Mouse (Mus musculus): ENCODE data around the gene Ddx50. TPM values are rescaled to one million over a fixed set of nuclear protein-coding genes. Genes with fewer than 3 reads are reported as not detected.
"Not testable (repeated sequence)": the region's sequence is repeated elsewhere in the genome, so short reads cannot be mapped to it uniquely, and the experiment has no call there.

The Ddx50 gene
- polyA plus RNA-seq, 1 experiment from 2014 or later = 134 TPM

GRCm38 (mm10) chr10:62590200-62590599 lies 60.8 kb downstream of the Ddx50 start:
- no peak overlapping the region for H3K9ac ChIP-seq (ENCODE audit: low read length)
- WGBS = 53% methylated on average over 6 of the region's 6 CpGs
- no peak overlapping the region for H3K27ac ChIP-seq (ENCODE audit: low read depth, low read length)
- H3K4me3 ChIP-seq (ENCODE audit: low read depth, low read length) = no peak overlapping the region
- ATAC-seq (replicated peaks; ENCODE audit: low FRiP score) (0 out of 2 replicates have a peak, but pooled peaks have one; percentile 46), DNase-seq (ENCODE audit: low spot score) (peak; percentile 83)
- H3K4me1 ChIP-seq (replicated peaks; ENCODE audit: control insufficient read depth, insufficient read depth, low read length) = no peaks in the 10 kb centered on the region
- peaks cover 23% of the 10 kb centered on the region for H3K36me3 ChIP-seq (ENCODE audit: control insufficient read depth, insufficient read depth, low read length)
- no peak overlapping the region for H3K4me2 ChIP-seq (ENCODE audit: low read depth, low read length, severe bottlenecking)
- H3K9me3 ChIP-seq (ENCODE audit: control insufficient read depth, low read length) = no peaks in the 10 kb centered on the region
- H3K27me3 ChIP-seq (ENCODE audit: control insufficient read depth, insufficient read depth, low read length) = no peaks in the 10 kb centered on the region

- H3K9me3 ChIP-seq (ENCODE audit: control insufficient read depth, low read length) = no peaks in the 10 kb centered on the region
- DNase-seq (ENCODE audit: low spot score) (no peak), ATAC-seq (replicated peaks; ENCODE audit: low FRiP score) (no peak)
- no peak overlapping the region for H3K4me3 ChIP-seq (ENCODE audit: low read depth, low read length)
- no peak overlapping the region for H3K27ac ChIP-seq (ENCODE audit: low read depth, low read length)
- H3K4me2 ChIP-seq (ENCODE audit: low read depth, low read length, severe bottlenecking) = no peak overlapping the region
- no peak overlapping the region for H3K9ac ChIP-seq (ENCODE audit: low read length)
- H3K4me1 ChIP-seq (replicated peaks; ENCODE audit: control insufficient read depth, insufficient read depth, low read length) = no peaks in the 10 kb centered on the region
- WGBS = 90% methylated on average over 4 of the region's 4 CpGs
- peaks cover 30% of the 10 kb centered on the region for H3K36me3 ChIP-seq (ENCODE audit: control insufficient read depth, insufficient read depth, low read length)
- no peaks in the 10 kb centered on the region for H3K27me3 ChIP-seq (ENCODE audit: control insufficient read depth, insufficient read depth, low read length)
Observed at GRCm38 (mm10) chr10:62588616-62589015, 62.4 kb downstream of the Ddx50 start.

- Histone ChIP-seq H3K36me3 (ENCODE audit: control insufficient read depth, insufficient read depth, low read length) (peaks cover 23% of the 10 kb centered on the region), H3K4me1 (replicated peaks; ENCODE audit: control insufficient read depth, insufficient read depth, low read length) (no peaks in the 10 kb centered on the region; the same call in 1 of the 2 replicates), H3K27me3 (ENCODE audit: control insufficient read depth, insufficient read depth, low read length) (no peaks in the 10 kb centered on the region), H3K4me3 (ENCODE audit: low read depth, low read length) (no peak overlapping the region), H3K4me2 (ENCODE audit: low read depth, low read length, severe bottlenecking) (no peak overlapping the region), H3K9me3 (ENCODE audit: control insufficient read depth, low read length) (no peaks in the 10 kb centered on the region), H3K27ac (ENCODE audit: low read depth, low read length) (no peak overlapping the region), H3K9ac (ENCODE audit: low read length) (no peak overlapping the region)
- ATAC-seq (replicated peaks; ENCODE audit: low FRiP score) (no peak), DNase-seq (ENCODE audit: low spot score) (no peak)
- WGBS = 94% methylated on average over 1 of the region's 1 CpGs
Observed at GRCm38 (mm10) chr10:62583245-62583644, 67.8 kb downstream of the Ddx50 start.

GRCm38 (mm10) chr10:62582701-62583100 lies 68.3 kb downstream of the Ddx50 start:
- DNase-seq (ENCODE audit: low spot score) = no peak
- Histone ChIP-seq H3K4me1 (replicated peaks; ENCODE audit: control insufficient read depth, insufficient read depth, low read length) (no peaks in the 10 kb centered on the region; the same call in 1 of the 2 replicates), H3K27me3 (ENCODE audit: control insufficient read depth, insufficient read depth, low read length) (no peaks in the 10 kb centered on the region), H3K9ac (ENCODE audit: low read length) (no peak overlapping the region), H3K27ac (ENCODE audit: low read depth, low read length) (no peak overlapping the region), H3K9me3 (ENCODE audit: control insufficient read depth, low read length) (no peaks in the 10 kb centered on the region), H3K4me2 (ENCODE audit: low read depth, low read length, severe bottlenecking) (no peak overlapping the region), H3K36me3 (ENCODE audit: control insufficient read depth, insufficient read depth, low read length) (peaks cover 19% of the 10 kb centered on the region), H3K4me3 (ENCODE audit: low read depth, low read length) (no peak overlapping the region)
- 87% methylated on average over 7 of the region's 7 CpGs for WGBS
- ATAC-seq (replicated peaks; ENCODE audit: low FRiP score) = no peak

GRCm38 (mm10) chr10:62582263-62582662 lies 68.8 kb downstream of the Ddx50 start:
- ATAC-seq (replicated peaks; ENCODE audit: low FRiP score) (no peak), DNase-seq (ENCODE audit: low spot score) (no peak)
- no peaks in the 10 kb centered on the region for H3K9me3 ChIP-seq (ENCODE audit: control insufficient read depth, low read length)
- no peaks in the 10 kb centered on the region; the same call in 1 of the 2 replicates for H3K4me1 ChIP-seq (replicated peaks; ENCODE audit: control insufficient read depth, insufficient read depth, low read length)
- 92% methylated on average over 17 of the region's 17 CpGs for WGBS
- H3K4me3 ChIP-seq (ENCODE audit: low read depth, low read length) = no peak overlapping the region
- no peak overlapping the region for H3K27ac ChIP-seq (ENCODE audit: low read depth, low read length)
- H3K9ac ChIP-seq (ENCODE audit: low read length) = no peak overlapping the region
- no peaks in the 10 kb centered on the region for H3K27me3 ChIP-seq (ENCODE audit: control insufficient read depth, insufficient read depth, low read length)
- H3K4me2 ChIP-seq (ENCODE audit: low read depth, low read length, severe bottlenecking) = no peak overlapping the region
- peaks cover 15% of the 10 kb centered on the region for H3K36me3 ChIP-seq (ENCODE audit: control insufficient read depth, insufficient read depth, low read length)

- H3K4me1 ChIP-seq (replicated peaks; ENCODE audit: control insufficient read depth, insufficient read depth, low read length); H3K36me3 ChIP-seq (ENCODE audit: control insufficient read depth, insufficient read depth, low read length); ATAC-seq (replicated peaks; ENCODE audit: low FRiP score); H3K9me3 ChIP-seq (ENCODE audit: control insufficient read depth, low read length); H3K27ac ChIP-seq (ENCODE audit: low read depth, low read length); DNase-seq (ENCODE audit: low spot score); H3K4me2 ChIP-seq (ENCODE audit: low read depth, low read length, severe bottlenecking); H3K4me3 ChIP-seq (ENCODE audit: low read depth, low read length); H3K27me3 ChIP-seq (ENCODE audit: control insufficient read depth, insufficient read depth, low read length); H3K9ac ChIP-seq (ENCODE audit: low read length): not testable (repeated sequence)
- 92% methylated on average over 12 of the region's 13 CpGs for WGBS
Observed at GRCm38 (mm10) chr10:62579129-62579528, 71.9 kb downstream of the Ddx50 start.

GRCm38 (mm10) chr10:62578338-62579100 lies 72.5 kb downstream of the Ddx50 start, which contains the start of gene Kif1bp:
Kif1bp (minus strand) TSS chr10:62578457.
- WGBS = 6% methylated on average over 33 of the region's 33 CpGs
- DNase-seq (ENCODE audit: low spot score) = peak; percentile 95
- peak within 1 kb of the TSS; percentile 87 for H3K9ac ChIP-seq (ENCODE audit: low read length)

GRCm38 (mm10) chr10:62577673-62578337 lies 73.2 kb downstream of the Ddx50 start:
- no peaks in the 10 kb centered on the region for H3K27me3 ChIP-seq (ENCODE audit: control insufficient read depth, insufficient read depth, low read length)
- H3K4me2 ChIP-seq (ENCODE audit: low read depth, low read length, severe bottlenecking) = peak overlapping the region; percentile 86
- peaks cover 4% of the 10 kb centered on the region; the same call in 1 of the 2 replicates for H3K36me3 ChIP-seq (ENCODE audit: control insufficient read depth, insufficient read depth, low read length)
- H3K27ac ChIP-seq (ENCODE audit: low read depth, low read length) = peak overlapping the region; percentile 46; the same call in 1 of the 2 replicates
- peaks cover 2% of the 10 kb centered on the region; the same call in 1 of the 2 replicates for H3K4me1 ChIP-seq (replicated peaks; ENCODE audit: control insufficient read depth, insufficient read depth, low read length)
- H3K4me3 ChIP-seq (ENCODE audit: low read depth, low read length) = peak overlapping the region; percentile 94
- H3K9me3 ChIP-seq (ENCODE audit: control insufficient read depth, low read length) = no peaks in the 10 kb centered on the region
- ATAC-seq (replicated peaks; ENCODE audit: low FRiP score) (peak; percentile 70), DNase-seq (ENCODE audit: low spot score) (no peak)
- H3K9ac ChIP-seq (ENCODE audit: low read length) = peak overlapping the region; percentile 87
- under 1% methylated on average over 54 of the region's 54 CpGs for WGBS

More at GRCm38 (mm10) chr10:62578338-62579100, 72.5 kb downstream of the Ddx50 start, which contains the start of gene Kif1bp:
- Histone ChIP-seq H3K4me1 (replicated peaks; ENCODE audit: control insufficient read depth, insufficient read depth, low read length) (peaks cover 2% of the 10 kb centered on the region; the same call in 1 of the 2 replicates), H3K27ac (ENCODE audit: low read depth, low read length) (peak within 1 kb of the TSS; percentile 46; the same call in 1 of the 2 replicates), H3K4me3 (ENCODE audit: low read depth, low read length) (peak within 1 kb of the TSS; percentile 94), H3K36me3 (ENCODE audit: control insufficient read depth, insufficient read depth, low read length) (peaks cover 4% of the 10 kb centered on the region; the same call in 1 of the 2 replicates), H3K27me3 (ENCODE audit: control insufficient read depth, insufficient read depth, low read length) (no peaks in the 10 kb centered on the region), H3K4me2 (ENCODE audit: low read depth, low read length, severe bottlenecking) (peak within 1 kb of the TSS; percentile 86), H3K9me3 (ENCODE audit: control insufficient read depth, low read length) (no peaks in the 10 kb centered on the region)
- ATAC-seq (replicated peaks; ENCODE audit: low FRiP score) = peak; percentile 100
